Mouse (Mus musculus) gastrocnemius, postnatal 4 days (tissue): ENCODE measurements around the gene Kpna7. TPM values are rescaled to one million over a fixed set of nuclear protein-coding genes. Genes with fewer than 3 reads are reported as not detected.
A peak's percentile ranks its signal among the peaks of the same experiment; 100 is the strongest.
"Not testable (repeated sequence)": the region's sequence is repeated elsewhere in the genome, so short reads cannot be mapped to it uniquely, and the experiment has no call there.

Source experiments
- DNase-seq, 2 experiments: peaks; one replicate each; pipeline ENCODE4 v3.0.0; 2021 to 2022; ENCODE audit warnings: low spot score in 2 of 2, mixed read lengths in 2 of 2
- long read RNA-seq, 2 experiments: library from polyadenylated mRNA; stranded (forward); transcript quantifications; one replicate each; pipeline ENCODE4 v2.0.0; 2021
- total RNA-seq, 2 experiments: library from RNA; stranded (reverse); gene quantifications; 2 replicates each; pipeline ENCODE4 v1.2.3; 2021

Gene Kpna7
- not detected for total RNA-seq
- long read RNA-seq, experiment 1: 0 reads
- long read RNA-seq, experiment 2: 0 reads

- DNase-seq: peak; percentile 88 to 95
These were observed at the start of gene Kpna7, which contains the start of gene Arpc1a for GRCm38 (mm10) chr5:145083632-145084451. Gene Kpna7, minus strand, starts transcription at chr5:145084030. Gene Arpc1a, plus strand, starts transcription at chr5:145083830.

GRCm38 (mm10) chr5:145133275-145133674 lies 49.4 kb upstream of the Kpna7 start:
- not testable (repeated sequence) for DNase-seq

- no peak for DNase-seq
These were observed 47.2 kb upstream of the Kpna7 start for GRCm38 (mm10) chr5:145130995-145131394.

- no peak for DNase-seq
These were observed 46.4 kb upstream of the Kpna7 start for GRCm38 (mm10) chr5:145130191-145130590.

- DNase-seq: not testable (repeated sequence)
These were observed 45.9 kb upstream of the Kpna7 start for GRCm38 (mm10) chr5:145129773-145130172.

GRCm38 (mm10) chr5:145129124-145129523 lies 45.3 kb upstream of the Kpna7 start:
- DNase-seq: no peak

- no peak for DNase-seq
These were observed 42.8 kb upstream of the Kpna7 start for GRCm38 (mm10) chr5:145126580-145126979.

- no peak for DNase-seq
These were observed 39.6 kb upstream of the Kpna7 start for GRCm38 (mm10) chr5:145123396-145123795.

- DNase-seq: no peak
These were observed 37.1 kb upstream of the Kpna7 start for GRCm38 (mm10) chr5:145120921-145121320.

GRCm38 (mm10) chr5:145119385-145119784 lies 35.6 kb upstream of the Kpna7 start:
- no peak for DNase-seq

- no peak for DNase-seq
These were observed 34.6 kb upstream of the Kpna7 start for GRCm38 (mm10) chr5:145118461-145118860.

- DNase-seq: no peak
These were observed 34.2 kb upstream of the Kpna7 start for GRCm38 (mm10) chr5:145118005-145118404.

- DNase-seq: peak in 1 of 2 experiments; percentile 74
These were observed 33.1 kb upstream of the Kpna7 start for GRCm38 (mm10) chr5:145116916-145117315.

- peak in 1 of 2 experiments; percentile 48 for DNase-seq
These were observed 32.5 kb upstream of the Kpna7 start for GRCm38 (mm10) chr5:145116316-145116715.

GRCm38 (mm10) chr5:145115736-145116135 lies 31.9 kb upstream of the Kpna7 start:
- DNase-seq: no peak

- DNase-seq: peak; percentile 69 to 77
These were observed 31.0 kb upstream of the Kpna7 start for GRCm38 (mm10) chr5:145114606-145115473.

- DNase-seq: peak; percentile 61 to 82
These were observed 30.3 kb upstream of the Kpna7 start, which contains the start of gene Arpc1b for GRCm38 (mm10) chr5:145114071-145114605. Gene Arpc1b, plus strand, starts transcription at chr5:145114215.

- DNase-seq: no peak
These were observed 29.6 kb upstream of the Kpna7 start for GRCm38 (mm10) chr5:145113416-145113815.

- DNase-seq: no peak
These were observed 28.7 kb upstream of the Kpna7 start for GRCm38 (mm10) chr5:145112566-145112965.

GRCm38 (mm10) chr5:145110401-145110800 lies 26.6 kb upstream of the Kpna7 start:
- DNase-seq: no peak

GRCm38 (mm10) chr5:145105694-145106275 lies 22.0 kb upstream of the Kpna7 start:
- DNase-seq: no peak
